Mouse (Mus musculus) heart, embryonic 14.5 days (tissue): ENCODE results near the gene P4ha2. TPM values are rescaled to one million over a fixed set of nuclear protein-coding genes. Genes with fewer than 3 reads are reported as not detected.

Source experiments
- ATAC-seq: fragments of 200-750 bp; cut with Nextera tagmentation; 2 replicates; pipeline ENCODE4 v1.8.0; 2017; ENCODE audit warnings: low read depth, moderate TSS enrichment; ENCODE audit not compliant: insufficient number of reproducible peaks, insufficient read depth, low FRiP score
- H3K27ac ChIP-seq, 2 experiments: fragments of 200-500 bp in 1 of 2; fragments of 300-500 bp in 1 of 2; sonication (generic) in 1 of 2; replicated peaks in 1 of 2; 2 replicates each; pipeline ENCODE4 v1.5.1; 2012 to 2014; ENCODE audit warnings: low read depth in 2 of 2, low read length in 2 of 2, control low read depth in 1 of 2, mild to moderate bottlenecking in 1 of 2, mixed read lengths in 1 of 2; ENCODE audit not compliant: control insufficient read depth in 1 of 2, insufficient read depth in 1 of 2
- H3K27me3 ChIP-seq: fragments of 300-500 bp; sonication (generic); 2 replicates; pipeline ENCODE4 v1.6.1; 2014; ENCODE audit warnings: mild to moderate bottlenecking, low read length, control low read depth; ENCODE audit not compliant: control insufficient read depth, insufficient read depth
- H3K36me3 ChIP-seq: fragments of 300-500 bp; sonication (generic); 2 replicates; pipeline ENCODE4 v1.6.1; 2014; ENCODE audit warnings: mild to moderate bottlenecking, control low read depth, low read length, mixed read lengths; ENCODE audit not compliant: control insufficient read depth, insufficient read depth
- H3K4me1 ChIP-seq, 2 experiments: fragments of 200-500 bp in 1 of 2; fragments of 300-500 bp in 1 of 2; sonication (generic) in 1 of 2; 2 replicates each; pipeline ENCODE4 v1.6.1; 2012 to 2014; ENCODE audit warnings: low read length in 2 of 2, control low read depth in 1 of 2, mixed read lengths in 1 of 2; ENCODE audit not compliant: control insufficient read depth in 2 of 2, insufficient read depth in 2 of 2
- H3K4me2 ChIP-seq: fragments of 300-500 bp; sonication (generic); 2 replicates; pipeline ENCODE4 v1.6.1; 2014; ENCODE audit warnings: mild to moderate bottlenecking, low read length
- H3K4me3 ChIP-seq, 2 experiments: fragments of 200-500 bp in 1 of 2; fragments of 300-500 bp in 1 of 2; sonication (generic) in 1 of 2; 2 replicates each; pipeline ENCODE4 v1.5.1; 2012 to 2014; ENCODE audit warnings: low read length in 2 of 2, mild to moderate bottlenecking in 2 of 2, control low read depth in 1 of 2, low read depth in 1 of 2, moderate library complexity in 1 of 2; ENCODE audit not compliant: control insufficient read depth in 1 of 2, insufficient read depth in 1 of 2
- H3K9ac ChIP-seq: fragments of 300-500 bp; sonication (generic); 2 replicates; pipeline ENCODE4 v1.6.1; 2014; ENCODE audit warnings: mild to moderate bottlenecking, low read length
- H3K9me3 ChIP-seq: fragments of 300-500 bp; sonication (generic); 2 replicates; pipeline ENCODE4 v1.6.1; 2016; ENCODE audit warnings: low read length, control low read depth; ENCODE audit not compliant: control insufficient read depth
- WGBS: fragments of 180-500 bp; shearing (Covaris S2); extraction: QIAGEN DNeasy Blood & Tissue Kit; methylation state at CpG from one replicate; pipeline ENCODE4 v1.1.7; 2014; 5-methylcytosine and 5-hydroxymethylcytosine counted together
- polyA plus RNA-seq: library from polyadenylated mRNA; unstranded; fragments of >200 nt; fragmentation: Nextera tagmentation; extraction: Ambion mirVana; gene quantifications from 2 replicates; pipeline ENCODE4 v1.2.1, GENCODE M21; 2014

Gene P4ha2
- polyA plus RNA-seq, 1 experiment from 2014 or later = 40.6 TPM

GRCm38 (mm10) chr11:54145990-54146389, 46.1 kb downstream of the P4ha2 start:
- no peak for ATAC-seq
- no peaks in the 10 kb centered on the region for H3K36me3 ChIP-seq
- no peaks in the 10 kb centered on the region for H3K27me3 ChIP-seq
- H3K4me2 ChIP-seq = no peak overlapping the region
- WGBS = 68% methylated on average over 6 of the region's 6 CpGs
- H3K9me3 ChIP-seq = no peaks in the 10 kb centered on the region
- H3K4me1 ChIP-seq = no peaks in the 10 kb centered on the region
- no peak overlapping the region for H3K9ac ChIP-seq
- H3K4me3 ChIP-seq = no peak overlapping the region
- no peak overlapping the region for H3K27ac ChIP-seq

DNA sequence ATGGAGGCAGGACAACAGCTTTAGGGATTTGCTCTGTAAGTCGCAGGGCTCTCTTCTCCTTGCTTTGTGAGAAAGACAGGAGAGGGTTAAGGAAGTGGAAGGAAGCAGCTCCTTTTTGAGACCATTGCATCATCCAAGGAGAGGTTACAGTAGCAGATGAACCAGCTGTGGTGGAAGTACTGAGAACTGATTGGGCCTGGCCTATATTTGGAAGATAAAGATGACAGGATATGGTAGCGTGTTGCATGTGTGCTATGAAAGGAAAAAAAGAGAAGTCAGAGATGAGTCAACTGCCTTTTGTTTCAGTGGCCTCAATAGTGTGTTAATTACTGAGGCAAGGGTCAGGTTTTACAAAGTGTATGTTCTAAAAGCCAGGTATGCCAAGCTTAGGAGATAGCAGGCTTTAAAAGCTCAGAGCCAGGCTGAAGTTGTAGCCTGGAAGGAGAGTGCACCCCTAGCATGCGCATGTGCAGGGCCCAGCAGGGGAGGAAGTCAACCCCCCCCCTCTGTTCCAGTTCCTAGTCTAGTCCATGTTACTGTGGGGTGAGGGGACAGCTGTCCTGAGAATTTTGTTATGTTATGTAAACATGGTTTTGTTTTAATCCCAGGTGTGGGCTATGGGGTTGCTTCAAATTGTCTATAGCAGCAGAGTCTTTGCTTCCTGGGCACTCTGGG, 50.0 kb downstream of the P4ha2 start:
- H3K4me3 ChIP-seq = no peak overlapping the region
- H3K27ac ChIP-seq = no peak overlapping the region
- H3K27me3 ChIP-seq = no peaks in the 10 kb centered on the region
- H3K36me3 ChIP-seq = no peaks in the 10 kb centered on the region
- H3K4me2 ChIP-seq = no peak overlapping the region
- no peak for ATAC-seq
- no peak overlapping the region for H3K9ac ChIP-seq
- 69% methylated on average over 3 of the region's 3 CpGs for WGBS
- H3K9me3 ChIP-seq = no peaks in the 10 kb centered on the region
- no peaks in the 10 kb centered on the region for H3K4me1 ChIP-seq

- 30% methylated on average over 7 of the region's 7 CpGs for WGBS
- ATAC-seq = no peak
Measured at GRCm38 (mm10) chr11:54151141-54151540, 51.2 kb downstream of the P4ha2 start.

DNA sequence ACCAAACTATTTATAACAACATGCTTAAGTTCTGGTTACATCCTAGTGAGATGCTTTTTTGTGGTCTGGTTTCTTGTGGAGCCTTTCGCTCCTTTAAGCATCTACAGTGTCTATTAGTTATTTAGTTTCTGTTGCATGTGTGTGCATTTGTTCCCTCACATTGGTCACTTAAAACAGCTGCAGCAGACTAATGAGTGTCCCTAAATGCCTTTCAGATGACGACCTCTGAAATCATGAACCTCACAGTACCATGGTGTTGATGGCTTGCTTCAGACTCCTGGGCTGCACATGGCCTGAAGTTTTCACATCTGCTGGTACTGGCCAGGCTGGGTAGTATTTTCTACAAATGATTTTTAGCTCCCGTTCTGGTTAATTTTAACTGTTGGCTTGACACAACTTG, 53.1 kb downstream of the P4ha2 start:
- 59% methylated on average over 3 of the region's 3 CpGs for WGBS
- no peak overlapping the region for H3K4me2 ChIP-seq
- H3K9me3 ChIP-seq = no peaks in the 10 kb centered on the region
- no peak overlapping the region for H3K4me3 ChIP-seq
- no peak overlapping the region for H3K27ac ChIP-seq
- no peak overlapping the region for H3K9ac ChIP-seq
- no peaks in the 10 kb centered on the region for H3K36me3 ChIP-seq
- H3K4me1 ChIP-seq = peaks cover 3 to 4% of the 10 kb centered on the region in 2 experiments; a peak in 3 of 4 replicates
- no peaks in the 10 kb centered on the region for H3K27me3 ChIP-seq
- no peak for ATAC-seq

More at GRCm38 (mm10) chr11:54151141-54151540, 51.2 kb downstream of the P4ha2 start:
- Histone ChIP-seq H3K4me3 (no peak overlapping the region), H3K9me3 (no peaks in the 10 kb centered on the region), H3K27me3 (no peaks in the 10 kb centered on the region), H3K4me2 (no peak overlapping the region), H3K4me1 (peaks cover 3 to 4% of the 10 kb centered on the region in 2 experiments; a peak in 3 of 4 replicates), H3K27ac (no peak overlapping the region), H3K9ac (no peak overlapping the region), H3K36me3 (no peaks in the 10 kb centered on the region)

DNA sequence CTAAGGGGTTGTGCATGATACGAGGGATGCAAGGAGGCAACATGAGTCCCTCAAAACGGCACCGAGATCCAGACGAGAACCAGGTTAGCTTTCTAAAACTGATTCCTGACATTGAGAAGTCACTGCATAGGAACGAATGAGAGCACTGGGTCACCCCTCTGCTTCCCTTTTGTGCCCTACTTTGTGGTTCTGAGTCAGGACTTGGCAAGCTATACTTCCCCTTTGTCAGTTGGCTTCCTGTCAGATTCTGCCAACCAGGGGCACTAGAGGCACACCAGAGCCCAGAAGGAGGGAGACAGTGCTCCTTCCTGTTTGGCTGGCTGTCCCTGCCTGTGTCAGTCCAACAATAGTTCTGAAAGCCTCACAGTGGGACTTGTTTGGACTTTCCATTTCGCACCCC, 56.0 kb downstream of the P4ha2 start:
- no peak overlapping the region for H3K4me2 ChIP-seq
- H3K27me3 ChIP-seq = no peaks in the 10 kb centered on the region
- H3K9ac ChIP-seq = no peak overlapping the region
- no peaks in the 10 kb centered on the region for H3K9me3 ChIP-seq
- H3K27ac ChIP-seq = no peak overlapping the region; a peak in 1 of 4 replicates
- WGBS = 64% methylated on average over 6 of the region's 6 CpGs
- H3K36me3 ChIP-seq = no peaks in the 10 kb centered on the region
- H3K4me1 ChIP-seq = peaks cover 3 to 4% of the 10 kb centered on the region in 2 experiments; a peak in 3 of 4 replicates
- no peak overlapping the region for H3K4me3 ChIP-seq
- ATAC-seq = no peak

- Histone ChIP-seq H3K27ac (no peak overlapping the region), H3K4me1 (peaks cover 3 to 4% of the 10 kb centered on the region in 2 experiments; a peak in 3 of 4 replicates)
- no peak for ATAC-seq
Measured at GRCm38 (mm10) chr11:54156504-54156903, 56.6 kb downstream of the P4ha2 start.

GRCm38 (mm10) chr11:54157586-54157985, 57.7 kb downstream of the P4ha2 start:
- H3K36me3 ChIP-seq = no peaks in the 10 kb centered on the region
- no peak overlapping the region for H3K4me3 ChIP-seq
- ATAC-seq = no peak
- WGBS = 70% methylated on average over 8 of the region's 8 CpGs
- H3K4me2 ChIP-seq = no peak overlapping the region
- H3K27me3 ChIP-seq = no peaks in the 10 kb centered on the region
- no peak overlapping the region for H3K27ac ChIP-seq
- peaks cover 3 to 4% of the 10 kb centered on the region in 2 experiments; a peak in 3 of 4 replicates for H3K4me1 ChIP-seq
- H3K9me3 ChIP-seq = no peaks in the 10 kb centered on the region
- H3K9ac ChIP-seq = no peak overlapping the region

More at GRCm38 (mm10) chr11:54156504-54156903, 56.6 kb downstream of the P4ha2 start:
- Histone ChIP-seq H3K9me3 (no peaks in the 10 kb centered on the region), H3K4me2 (no peak overlapping the region), H3K9ac (no peak overlapping the region), H3K27me3 (no peaks in the 10 kb centered on the region), H3K4me3 (no peak overlapping the region), H3K36me3 (no peaks in the 10 kb centered on the region)

- 53% methylated on average over 5 of the region's 5 CpGs for WGBS
- Histone ChIP-seq H3K4me2 (no peak overlapping the region), H3K9ac (no peak overlapping the region)
Measured at GRCm38 (mm10) chr11:54160435-54160834, 60.5 kb downstream of the P4ha2 start.

More at GRCm38 (mm10) chr11:54160435-54160834, 60.5 kb downstream of the P4ha2 start:
- Histone ChIP-seq H3K27ac (no peak overlapping the region), H3K4me3 (no peak overlapping the region), H3K4me1 (peaks cover 3 to 4% of the 10 kb centered on the region in 2 experiments; a peak in 3 of 4 replicates), H3K36me3 (no peaks in the 10 kb centered on the region), H3K9me3 (no peaks in the 10 kb centered on the region), H3K27me3 (no peaks in the 10 kb centered on the region)
- no peak for ATAC-seq
